Mouse (Mus musculus) adrenal gland, adult 2 months (tissue): ENCODE measurements at regions not wholly inside any gene's neighbourhood (a gene's known extent, or its start where the extent isn't known, plus 50 kb on each side); places are given as distances from the start of the nearest gene placed in this dataset.

ENCODE experiments used
- DNase-seq: peaks from one replicate; pipeline ENCODE4 v3.0.0; 2021

GRCm38 (mm10) chr2:51566554-51567246 lies 60.6 kb upstream of the Tas2r134 start:
- no peak for DNase-seq

GRCm38 (mm10) chr2:51563881-51564280 lies 63.4 kb upstream of the Tas2r134 start:
- no peak for DNase-seq

GRCm38 (mm10) chr2:51563240-51563639 lies 64.1 kb upstream of the Tas2r134 start:
- DNase-seq: no peak

- DNase-seq: no peak
Observed at GRCm38 (mm10) chr2:51550863-51551262, 76.4 kb upstream of the Tas2r134 start.

GRCm38 (mm10) chr2:51549125-51549524 lies 78.2 kb upstream of the Tas2r134 start:
- DNase-seq: no peak

- no peak for DNase-seq
Observed at GRCm38 (mm10) chr2:51546181-51546580, 81.1 kb upstream of the Tas2r134 start.

GRCm38 (mm10) chr2:51543949-51544348 lies 83.4 kb upstream of the Tas2r134 start:
- DNase-seq: peak; percentile 10

GRCm38 (mm10) chr2:51542272-51542671 lies 85.0 kb upstream of the Tas2r134 start:
- DNase-seq: peak; percentile 14

- DNase-seq: peak; percentile 4
Observed at GRCm38 (mm10) chr2:51532709-51533414, 94.4 kb upstream of the Tas2r134 start.

GRCm38 (mm10) chr2:51531106-51531839 lies 96.0 kb upstream of the Tas2r134 start:
- no peak for DNase-seq

GRCm38 (mm10) chr2:51522766-51523165 lies 104.5 kb upstream of the Tas2r134 start:
- no peak for DNase-seq

- DNase-seq: no peak
Observed at GRCm38 (mm10) chr2:51509220-51510011, 117.9 kb upstream of the Tas2r134 start.

GRCm38 (mm10) chr2:51497896-51498295 lies 129.4 kb upstream of the Tas2r134 start:
- DNase-seq: no peak

GRCm38 (mm10) chr2:51473753-51474152 lies 153.6 kb upstream of the Tas2r134 start:
- DNase-seq: no peak

GRCm38 (mm10) chr2:51467027-51467694 lies 160.2 kb upstream of the Tas2r134 start:
- peak; percentile 82 for DNase-seq

- no peak for DNase-seq
Observed at GRCm38 (mm10) chr2:51466003-51466402, 161.3 kb upstream of the Tas2r134 start.

GRCm38 (mm10) chr2:51465576-51465975 lies 161.7 kb upstream of the Tas2r134 start:
- no peak for DNase-seq

- no peak for DNase-seq
Observed at GRCm38 (mm10) chr2:51464356-51464755, 163.0 kb upstream of the Tas2r134 start.

- peak; percentile 56 for DNase-seq
Observed at GRCm38 (mm10) chr2:51460896-51461295, 166.4 kb upstream of the Tas2r134 start.

- no peak for DNase-seq
Observed at GRCm38 (mm10) chr2:51459486-51459885, 167.8 kb upstream of the Tas2r134 start.

- DNase-seq: no peak
Observed at GRCm38 (mm10) chr2:51457717-51458116, 169.6 kb upstream of the Tas2r134 start.

GRCm38 (mm10) chr2:51452816-51453215 lies 174.5 kb upstream of the Tas2r134 start:
- DNase-seq: no peak
